In the genomic region with DNA sequence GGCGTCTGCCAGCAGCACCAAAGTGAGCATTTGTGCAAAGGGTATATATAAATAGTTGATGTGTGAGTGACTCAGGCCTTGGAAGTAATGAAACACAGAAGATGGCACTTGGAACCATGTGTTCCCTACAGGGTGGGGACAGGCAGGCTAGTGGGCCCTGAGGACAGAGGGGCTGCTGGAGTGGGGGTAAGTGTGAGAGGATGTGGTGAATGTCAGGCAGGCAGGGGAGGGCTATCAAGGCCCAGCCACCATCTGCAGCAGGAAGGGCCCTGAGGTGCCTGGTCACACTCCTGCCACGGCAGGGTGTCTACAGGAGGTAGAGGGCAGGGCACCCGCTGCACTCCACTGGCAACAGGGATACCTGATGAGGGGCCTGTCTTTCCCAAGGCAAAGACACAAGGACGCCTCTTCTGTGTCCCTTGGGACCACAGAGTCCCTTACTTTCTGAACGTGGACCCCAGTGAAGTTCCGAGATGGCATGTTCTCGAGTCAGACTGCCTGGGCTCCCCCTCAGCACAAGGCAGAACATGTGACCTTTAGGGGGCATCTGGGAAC, we compare ENCODE assay signal across 24 mouse cellular contexts. TPM values are rescaled to one million over a fixed set of nuclear protein-coding genes. Genes with fewer than 3 reads are reported as not detected.
A peak's percentile ranks its signal among the peaks of the same experiment; 100 is the strongest.
DNase-seq lines count a peak whose midpoint lies in the region; ATAC-seq and TF ChIP-seq lines count a peak whose summit lies in the region.
"Had no signal": no experiment of that assay in that cellular context is flagged by ENCODE, and none has a peak within 500 bp of the region (broad histone marks: within the 10 kb centered on the region; RNA-seq: fewer than 3 reads in every experiment).

No protein-coding gene starts in this region.

- no peak for ATAC-seq in limb, embryonic 11.5 days (ENCODE audit: insufficient number of reproducible peaks, low FRiP score, low TSS enrichment, low read depth)
- ATAC-seq: lung, postnatal 0 days had no signal

- peak overlapping the region; percentile 37 for H3K27ac ChIP-seq in heart, embryonic 10.5 days
- no peak overlapping the region for H3K27ac ChIP-seq in limb, embryonic 11.5 days (replicated peaks; ENCODE audit: low read depth, low read length)
- H3K27ac ChIP-seq in limb, embryonic 10.5 days: no peak overlapping the region
- 0 out of 2 replicates have a peak overlapping the region, but pooled peaks have one; percentile 45 for H3K27ac ChIP-seq in cortical plate, adult 2 months (ENCODE audit: insufficient read depth, low read length)
- H3K27ac ChIP-seq: embryonic facial prominence, embryonic 15.5 days; forebrain, embryonic 12.5 days; hindbrain, embryonic 10.5 days; kidney, postnatal 0 days; liver, embryonic 14.5 days had no signal

- H3K4me3 ChIP-seq in heart, embryonic 10.5 days: no peak overlapping the region
- no peak overlapping the region for H3K4me3 ChIP-seq in limb, embryonic 11.5 days (ENCODE audit: low read depth, low read length)
- H3K4me3 ChIP-seq in limb, embryonic 10.5 days: no peak overlapping the region
- no peak overlapping the region for H3K4me3 ChIP-seq in cortical plate, adult 2 months (ENCODE audit: insufficient read depth, low read length)
- peak overlapping the region; percentile 72 for H3K4me3 ChIP-seq in megakaryocyte, embryonic 14.5 days (replicated peaks)
- H3K4me3 ChIP-seq: embryonic facial prominence, embryonic 15.5 days; forebrain, embryonic 12.5 days; hindbrain, embryonic 10.5 days had no signal

- intact Hi-C loops in heart, postnatal 10 days (cut with DNase I): no loop called here

- no peak overlapping the region for H3K4me2 ChIP-seq in limb, embryonic 11.5 days (ENCODE audit: low read depth, severe bottlenecking)
- H3K4me2 ChIP-seq: embryonic facial prominence, embryonic 15.5 days; forebrain, embryonic 12.5 days had no signal

- H3K9me3 ChIP-seq in heart, embryonic 10.5 days: no peaks in the 10 kb centered on the region
- no peaks in the 10 kb centered on the region for H3K9me3 ChIP-seq in limb, embryonic 11.5 days (ENCODE audit: control insufficient read depth, low read length)
- no peaks in the 10 kb centered on the region for H3K9me3 ChIP-seq in limb, embryonic 10.5 days (replicated peaks)
- no peaks in the 10 kb centered on the region for H3K9me3 ChIP-seq in megakaryocyte, embryonic 14.5 days
- H3K9me3 ChIP-seq: embryonic facial prominence, embryonic 15.5 days; forebrain, embryonic 12.5 days; hindbrain, embryonic 10.5 days had no signal

- peak overlapping the region; percentile 27; the same call in 1 of the 2 replicates for H3K9ac ChIP-seq in limb, embryonic 11.5 days (ENCODE audit: low read length)
- H3K9ac ChIP-seq: embryonic facial prominence, embryonic 15.5 days; forebrain, embryonic 12.5 days; liver, embryonic 14.5 days had no signal

- no peaks in the 10 kb centered on the region for H3K27me3 ChIP-seq in heart, embryonic 10.5 days (ENCODE audit: insufficient read depth, poor library complexity, severe bottlenecking)
- H3K27me3 ChIP-seq in limb, embryonic 11.5 days (ENCODE audit: control insufficient read depth, insufficient read depth, low read length): no peaks in the 10 kb centered on the region
- no peaks in the 10 kb centered on the region for H3K27me3 ChIP-seq in limb, embryonic 10.5 days (ENCODE audit: low read depth, poor library complexity, severe bottlenecking)
- no peaks in the 10 kb centered on the region for H3K27me3 ChIP-seq in megakaryocyte, embryonic 14.5 days (replicated peaks)
- H3K27me3 ChIP-seq: embryonic facial prominence, embryonic 15.5 days; forebrain, embryonic 12.5 days had no signal

- DNase-seq in heart, embryonic 10.5 days (ENCODE audit: low spot score): no peak
- no peak for DNase-seq in heart, postnatal 10 days
- no peak for DNase-seq in limb, embryonic 11.5 days (ENCODE audit: low spot score)
- no peak for DNase-seq in limb, embryonic 10.5 days (ENCODE audit: low spot score)
- DNase-seq in gastrocnemius, postnatal 10 days: no peak
- DNase-seq in layer of hippocampus, adult 11-12 months (ENCODE audit: low spot score): no peak
- DNase-seq: adrenal gland, adult 2 months; cerebellum, adult 11-12 months; thymus, adult 18-20 months had no signal

- no peak for TF ChIP-seq CTCF in cortical plate, adult 2 months (IDR thresholded peaks at IDR 0.05; ENCODE audit: extremely low read depth, insufficient read depth, low read length)

- WGBS in heart, embryonic 10.5 days: 84% methylated on average over 7 of the region's 7 CpGs
- 90% methylated on average over 7 of the region's 7 CpGs for WGBS in limb, embryonic 11.5 days
- 92% methylated on average over 7 of the region's 7 CpGs for WGBS in limb, embryonic 10.5 days

- peaks cover 80% of the 10 kb centered on the region for H3K36me3 ChIP-seq in heart, embryonic 10.5 days
- H3K36me3 ChIP-seq in limb, embryonic 11.5 days (ENCODE audit: control insufficient read depth, insufficient read depth, low read length): peaks cover 2% of the 10 kb centered on the region; the same call in 1 of the 2 replicates
- H3K36me3 ChIP-seq in limb, embryonic 10.5 days: peaks cover 16% of the 10 kb centered on the region
- H3K36me3 ChIP-seq in megakaryocyte, embryonic 14.5 days (replicated peaks; ENCODE audit: low read length): peaks cover 94% of the 10 kb centered on the region

- no peak for TF ChIP-seq POLR2A in cortical plate, adult 2 months (IDR thresholded peaks at IDR 0.05; ENCODE audit: extremely low read depth, insufficient read depth, low read length)

- peaks cover 52% of the 10 kb centered on the region for H3K4me1 ChIP-seq in heart, embryonic 10.5 days
- H3K4me1 ChIP-seq in limb, embryonic 11.5 days (ENCODE audit: control insufficient read depth, insufficient read depth, low read length): no peaks in the 10 kb centered on the region
- H3K4me1 ChIP-seq in limb, embryonic 10.5 days: peaks cover 17% of the 10 kb centered on the region
- H3K4me1 ChIP-seq in cortical plate, adult 2 months (ENCODE audit: control insufficient read depth, insufficient read depth, low read length): peaks cover 9% of the 10 kb centered on the region
- H3K4me1 ChIP-seq in megakaryocyte, embryonic 14.5 days: peaks cover 64% of the 10 kb centered on the region

RNA-seq across cellular contexts. Expression of a gene that starts 10.9 kb away (rescaled TPM):
- polyA plus RNA-seq in heart, embryonic 10.5 days (2016; fragmentation: Nextera tagmentation; extraction: Ambion mirVana): 139 and 151 TPM in 2 replicates
- 10 to 100 TPM; 30.4 to 36.7 TPM for total RNA-seq in heart, postnatal 10 days (2021)
- polyA plus RNA-seq in limb, embryonic 11.5 days (2014; fragmentation: Nextera tagmentation; extraction: Ambion mirVana): 17.5 and 19.8 TPM in 2 replicates
- 33.7 and 35.1 TPM in 2 replicates for polyA plus RNA-seq in limb, embryonic 10.5 days (2016; fragmentation: Nextera tagmentation; extraction: Ambion mirVana)
- 360 and 365 TPM in 2 replicates for polyA plus RNA-seq in cortical plate, adult 2 months (2012; rRNA removed)
- 34.7 and 93.3 TPM in 2 replicates for polyA plus RNA-seq in megakaryocyte, embryonic 14.5 days (2012; ENCODE audit: insufficient read depth, low replicate concordance)
- 10 to 100 TPM; 26.2 to 31.6 TPM for total RNA-seq in gastrocnemius, postnatal 10 days (2021)

RNA-seq across cellular contexts. Expression of a gene that starts 17.6 kb away (rescaled TPM):
- not detected in 2 replicates for polyA plus RNA-seq in heart, embryonic 10.5 days (2016; fragmentation: Nextera tagmentation; extraction: Ambion mirVana)
- not detected for total RNA-seq in heart, postnatal 10 days (2021)
- polyA plus RNA-seq in limb, embryonic 11.5 days (2014; fragmentation: Nextera tagmentation; extraction: Ambion mirVana): not detected in 2 replicates
- not detected in 2 replicates for polyA plus RNA-seq in limb, embryonic 10.5 days (2016; fragmentation: Nextera tagmentation; extraction: Ambion mirVana)
- not detected in 2 replicates for polyA plus RNA-seq in cortical plate, adult 2 months (2012; rRNA removed)
- not detected in 2 replicates for polyA plus RNA-seq in megakaryocyte, embryonic 14.5 days (2012; ENCODE audit: insufficient read depth, low replicate concordance)
- total RNA-seq in gastrocnemius, postnatal 10 days (2021): not detected
- total RNA-seq: adrenal gland, adult 2 months; common myeloid progenitor, adult 5-6 weeks; ES-E14; left cerebral cortex, postnatal 36 days; neutrophil, adult 5-6 weeks had no signal
- polyA plus RNA-seq: adrenal gland, adult 2 months; brain, embryonic 14.5 days; C2C12; embryonic facial prominence, embryonic 15.5 days; forebrain, embryonic 12.5 days; hindbrain, embryonic 10.5 days; intestine, embryonic 14.5 days; kidney, postnatal 0 days; liver, embryonic 14.5 days; lung, postnatal 0 days had no signal

RNA-seq across cellular contexts. Expression of a gene that starts 37.8 kb away (rescaled TPM):
- polyA plus RNA-seq in heart, embryonic 10.5 days (2016; fragmentation: Nextera tagmentation; extraction: Ambion mirVana): not detected in 2 replicates
- under 1 TPM in 1 of 2 experiments, not detected in 1; 0.87 TPM for total RNA-seq in heart, postnatal 10 days (2021)
- polyA plus RNA-seq in limb, embryonic 11.5 days (2014; fragmentation: Nextera tagmentation; extraction: Ambion mirVana): not detected in 2 replicates
- polyA plus RNA-seq in limb, embryonic 10.5 days (2016; fragmentation: Nextera tagmentation; extraction: Ambion mirVana): not detected in 2 replicates
- polyA plus RNA-seq in cortical plate, adult 2 months (2012; rRNA removed): 0.13 and 0.17 TPM in 2 replicates
- not detected in 2 replicates for polyA plus RNA-seq in megakaryocyte, embryonic 14.5 days (2012; ENCODE audit: insufficient read depth, low replicate concordance)
- not detected for total RNA-seq in gastrocnemius, postnatal 10 days (2021)
- total RNA-seq: adrenal gland, adult 2 months; common myeloid progenitor, adult 5-6 weeks; left cerebral cortex, postnatal 36 days; neutrophil, adult 5-6 weeks had no signal
- polyA plus RNA-seq: C2C12; embryonic facial prominence, embryonic 15.5 days; forebrain, embryonic 12.5 days; hindbrain, embryonic 10.5 days; liver, embryonic 14.5 days; lung, postnatal 0 days had no signal

Comparison
In these comparisons a context has a peak if more than half of its experiments do, and no peak if none do; other contexts are left out.
1. H3K27ac ChIP-seq: peak in heart, embryonic 10.5 days (single experiment) and cortical plate, adult 2 months (single experiment); none in limb, embryonic 11.5 days (single experiment) and limb, embryonic 10.5 days (single experiment).